Mouse (Mus musculus): ENCODE data around the gene Ppef1.

GRCm38 (mm10) chrX:160592933-160593332 is 142.6 kb downstream of the Ppef1 start:
- TF ChIP-seq CTCF (conservative IDR thresholded peaks at IDR 0.05; ENCODE audit: low read length) (no peak), POU5F1 (IDR thresholded peaks at IDR 0.05; ENCODE audit: borderline replicate concordance, low read length) (no peak), NANOG (IDR thresholded peaks at IDR 0.05; ENCODE audit: borderline replicate concordance, low read length) (no peak)
